Mouse (Mus musculus) ovary, adult 18-20 months (tissue): Measurements from ENCODE around the gene Tcl1b4.
"Not testable (repeated sequence)": the region's sequence is repeated elsewhere in the genome, so short reads cannot be mapped to it uniquely, and the experiment has no call there.

Source experiments
- DNase-seq: peaks from one replicate; pipeline ENCODE4 v3.0.0; 2022; ENCODE audit warnings: low spot score, mixed read lengths

The Tcl1b4 gene

DNA sequence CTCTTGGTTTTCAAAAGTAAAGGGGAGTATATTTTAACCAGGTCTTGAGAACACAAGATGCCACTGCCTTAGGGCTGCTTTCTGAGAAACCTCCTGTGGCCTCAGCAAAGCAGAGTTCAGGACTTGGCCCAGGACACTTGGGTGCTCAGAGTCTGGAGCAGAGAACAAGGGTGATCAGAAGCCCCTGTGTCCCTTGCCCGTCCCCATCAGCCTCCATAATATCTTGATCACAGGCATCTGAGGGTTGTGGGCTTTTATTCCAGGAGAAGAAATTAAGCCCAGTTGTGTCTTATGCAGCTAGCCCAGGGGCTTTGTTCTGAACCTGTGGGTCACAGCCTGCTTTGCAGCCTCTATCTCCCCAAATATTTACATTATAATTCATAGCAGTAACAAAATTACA is at the start of gene Tcl1b4:
TSS of gene Tcl1b4 (plus strand) at position 301 of the 400 bp plus-strand sequence.
- not testable (repeated sequence) for DNase-seq

- not testable (repeated sequence) for DNase-seq
Measured at GRCm38 (mm10) chr12:105155286-105155685, 46.5 kb upstream of the Tcl1b4 start.

DNA sequence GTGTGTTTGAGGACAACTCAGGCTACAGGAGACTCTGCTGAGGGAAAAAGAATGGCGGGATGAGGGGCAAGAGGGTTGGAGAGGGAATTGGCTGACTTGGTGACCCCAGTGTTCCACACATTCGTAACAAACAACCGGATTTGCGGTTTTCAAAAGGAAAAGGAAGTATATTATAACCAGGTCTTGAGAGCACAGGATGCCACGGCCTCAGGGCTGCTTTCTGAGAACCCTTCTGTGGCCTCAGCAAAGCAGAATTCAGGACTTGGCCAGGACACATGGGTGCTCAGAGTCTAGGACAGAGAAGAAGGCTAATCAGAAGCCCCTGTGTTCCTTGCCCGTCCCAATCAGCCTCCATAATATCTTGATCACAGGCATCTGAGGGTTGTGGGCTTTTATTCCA is 42.9 kb upstream of the Tcl1b4 start:
- DNase-seq, result no peak

DNA sequence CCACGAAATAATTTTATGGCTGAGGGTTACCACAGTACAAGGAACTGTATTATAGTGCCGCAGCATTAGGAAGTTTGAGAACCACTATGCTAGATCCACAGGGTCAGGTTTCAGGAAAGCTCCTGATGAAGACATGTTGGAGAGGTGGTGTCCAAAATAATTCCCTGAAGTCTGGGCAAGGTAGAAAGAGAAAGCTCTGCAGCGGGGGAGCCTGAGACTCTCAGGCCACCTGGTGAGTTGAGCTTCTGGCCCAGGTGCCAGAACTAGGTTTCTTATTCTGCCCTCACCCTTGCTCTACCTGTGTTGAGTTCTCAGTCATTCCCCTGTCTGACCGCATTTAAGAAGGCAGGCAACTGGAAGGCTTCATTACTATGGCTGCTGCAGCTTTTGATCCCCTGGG is 42.4 kb upstream of the Tcl1b4 start, which contains the start of gene Tcl1b1:
TSS of gene Tcl1b1 (plus strand) at position 301 of the 400 bp plus-strand sequence.
- no peak for DNase-seq

DNA sequence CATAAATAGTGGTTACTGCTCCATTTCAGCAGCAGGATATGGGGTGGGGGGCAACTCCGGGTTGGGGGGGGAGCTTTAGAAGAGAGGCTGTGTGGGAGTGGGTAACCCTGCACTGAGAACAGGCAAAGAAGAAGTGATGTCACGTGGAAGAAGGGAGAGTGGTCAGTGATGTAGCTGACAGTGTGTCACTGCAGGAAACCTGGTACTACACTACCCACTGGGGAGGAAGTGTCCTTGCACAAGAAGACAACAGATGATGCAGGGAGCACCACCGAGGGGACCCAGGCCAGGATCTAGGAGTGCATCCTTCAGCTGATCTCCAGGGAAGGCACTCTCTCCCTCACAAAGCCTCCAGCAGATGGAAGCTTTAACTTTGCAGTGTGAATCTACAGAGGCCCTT is 35.0 kb upstream of the Tcl1b4 start:
- DNase-seq, result no peak

- DNase-seq, result no peak
Measured at GRCm38 (mm10) chr12:105173366-105173765, 28.4 kb upstream of the Tcl1b4 start.

GRCm38 (mm10) chr12:105174318-105174717 is 27.4 kb upstream of the Tcl1b4 start:
- DNase-seq, result not testable (repeated sequence)

GRCm38 (mm10) chr12:105176044-105176443 is 25.7 kb upstream of the Tcl1b4 start, which contains the start of gene Tcl1b5:
Tcl1b5 (plus strand) TSS chr12:105176344.
- DNase-seq, result not testable (repeated sequence)

GRCm38 (mm10) chr12:105181040-105181644 is 20.6 kb upstream of the Tcl1b4 start:
- DNase-seq, result not testable (repeated sequence)

- not testable (repeated sequence) for DNase-seq
Measured at GRCm38 (mm10) chr12:105188980-105189379, 12.8 kb upstream of the Tcl1b4 start.

DNA sequence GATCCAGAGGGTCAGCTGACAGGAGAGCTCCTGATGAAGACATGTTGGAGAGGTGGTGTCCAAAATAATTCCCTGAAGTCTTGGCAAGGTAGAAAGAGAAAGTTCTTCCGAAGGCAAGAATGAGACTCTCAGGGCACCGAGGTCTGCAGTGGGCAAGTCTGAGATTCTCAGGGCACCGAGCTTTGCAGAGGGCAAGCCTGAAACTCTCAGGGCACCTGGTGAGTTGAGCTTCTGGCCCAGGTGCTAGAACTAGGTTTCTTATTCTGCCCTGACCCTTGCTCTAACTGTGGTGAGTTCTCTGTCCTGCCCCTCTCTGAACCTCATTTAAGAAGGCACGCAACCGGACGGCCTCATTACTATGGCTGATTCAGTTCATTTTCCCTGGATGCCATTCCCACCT is 11.0 kb upstream of the Tcl1b4 start, which contains the start of gene Tcl1b3:
TSS of gene Tcl1b3 (plus strand) at position 301 of the 400 bp plus-strand sequence.
- not testable (repeated sequence) for DNase-seq

GRCm38 (mm10) chr12:105199684-105200497 is 1.9 kb upstream of the Tcl1b4 start:
- DNase-seq, result not testable (repeated sequence)

GRCm38 (mm10) chr12:105207071-105207470 is 5.3 kb downstream of the Tcl1b4 start:
- DNase-seq, result no peak

GRCm38 (mm10) chr12:105208441-105208840 is 6.7 kb downstream of the Tcl1b4 start:
- no peak for DNase-seq

DNA sequence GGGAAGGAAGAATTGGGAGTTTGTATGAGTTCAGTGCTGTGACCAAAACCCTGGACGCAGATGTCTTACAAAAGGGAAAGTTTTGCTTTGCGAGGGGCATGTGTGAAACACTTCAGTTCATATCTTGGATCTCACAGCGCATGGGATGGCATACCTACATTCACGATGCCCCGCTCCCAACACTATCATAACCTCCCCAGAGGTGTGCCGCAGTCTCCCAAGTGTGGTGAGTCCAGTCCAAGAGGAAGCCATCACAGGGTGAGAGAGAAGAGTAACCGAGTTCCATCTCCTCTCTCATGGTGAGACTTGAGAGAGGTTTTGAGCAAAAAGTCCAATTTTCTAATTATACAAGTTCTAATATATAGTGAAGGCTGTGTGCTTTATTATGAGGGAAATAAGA is 7.5 kb downstream of the Tcl1b4 start:
- DNase-seq, result no peak

GRCm38 (mm10) chr12:105217101-105217760 is 15.5 kb downstream of the Tcl1b4 start:
- DNase-seq, result no peak

- no peak for DNase-seq
Measured at GRCm38 (mm10) chr12:105222601-105223319, 21.0 kb downstream of the Tcl1b4 start, which contains the start of gene Tcl1. Tcl1 (minus strand) TSS chr12:105222793.

DNA sequence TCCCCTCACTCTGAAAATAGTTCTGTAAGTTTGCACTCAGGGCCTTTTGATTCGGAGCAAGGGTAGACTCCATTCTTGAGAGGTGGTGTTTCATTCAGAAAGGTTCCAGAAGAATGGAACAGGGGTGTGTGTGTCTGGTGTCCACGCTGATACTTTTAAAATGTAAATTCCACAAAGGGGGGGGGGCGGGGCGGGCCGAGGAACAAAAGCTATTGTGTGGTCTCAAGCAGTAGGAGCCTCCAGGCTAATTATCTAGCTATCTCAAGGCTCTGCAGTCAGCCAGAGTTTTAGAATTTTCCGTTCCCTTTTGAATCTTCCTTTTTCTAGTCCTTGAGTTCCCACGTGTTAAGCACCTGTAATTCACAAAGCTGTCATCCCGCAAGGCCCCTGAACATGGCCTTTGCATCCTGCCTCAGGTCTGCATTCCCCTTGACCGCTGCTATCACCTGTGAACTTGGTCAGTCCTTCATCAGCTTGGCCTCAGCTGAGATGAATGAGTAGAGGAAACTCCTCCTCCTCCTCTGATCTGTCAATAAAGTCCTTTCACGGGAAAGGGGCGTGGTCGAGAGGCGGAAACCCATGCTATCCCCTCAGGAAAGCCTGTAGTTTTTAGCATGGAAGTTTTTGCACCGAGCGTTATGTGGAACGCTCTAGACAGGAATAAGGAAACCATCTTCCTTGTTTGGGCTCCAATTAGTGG is 23.0 kb downstream of the Tcl1b4 start:
- DNase-seq, result no peak

GRCm38 (mm10) chr12:105234362-105234761 is 32.6 kb downstream of the Tcl1b4 start:
- DNase-seq, result no peak

DNA sequence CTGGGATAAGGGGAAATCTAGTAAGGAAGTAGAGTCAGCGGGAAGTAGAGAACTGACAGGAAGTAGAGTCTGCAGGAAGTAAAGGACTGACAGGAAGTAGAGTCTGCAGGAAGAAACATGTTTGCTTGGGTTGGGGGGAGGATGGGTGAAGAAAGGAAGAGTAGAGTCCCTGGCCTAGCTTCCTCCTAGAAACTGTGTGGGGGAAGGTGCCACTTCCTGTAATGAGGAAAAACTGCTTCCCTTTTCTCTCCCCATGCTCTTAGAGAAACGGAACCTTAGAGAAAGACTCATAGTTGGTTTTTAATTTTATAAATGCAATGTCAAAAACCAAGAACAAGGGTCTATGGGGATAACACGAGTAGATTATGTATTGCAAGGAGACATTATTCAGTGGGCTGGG is 33.3 kb downstream of the Tcl1b4 start:
- no peak for DNase-seq

DNA sequence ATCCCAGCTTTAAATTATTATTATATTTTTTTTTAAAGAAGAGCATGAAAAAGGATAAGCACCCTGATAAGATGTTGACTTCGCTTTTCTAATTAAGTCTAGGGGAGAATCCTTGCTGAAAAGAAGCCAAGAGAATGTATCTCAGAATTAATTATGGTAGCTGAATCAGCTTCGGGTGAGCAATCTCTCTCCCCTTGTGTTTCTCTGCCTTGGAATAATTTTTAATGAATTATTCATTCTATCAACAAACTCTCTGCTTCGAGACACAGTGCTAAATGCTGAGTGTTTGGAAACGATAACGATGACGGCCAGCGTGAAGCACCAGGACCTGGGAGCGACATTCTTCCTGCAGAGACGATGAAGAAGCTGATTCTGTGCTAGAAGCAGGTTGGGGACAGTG is 37.3 kb downstream of the Tcl1b4 start:
- DNase-seq, result no peak
